In the genomic region with DNA sequence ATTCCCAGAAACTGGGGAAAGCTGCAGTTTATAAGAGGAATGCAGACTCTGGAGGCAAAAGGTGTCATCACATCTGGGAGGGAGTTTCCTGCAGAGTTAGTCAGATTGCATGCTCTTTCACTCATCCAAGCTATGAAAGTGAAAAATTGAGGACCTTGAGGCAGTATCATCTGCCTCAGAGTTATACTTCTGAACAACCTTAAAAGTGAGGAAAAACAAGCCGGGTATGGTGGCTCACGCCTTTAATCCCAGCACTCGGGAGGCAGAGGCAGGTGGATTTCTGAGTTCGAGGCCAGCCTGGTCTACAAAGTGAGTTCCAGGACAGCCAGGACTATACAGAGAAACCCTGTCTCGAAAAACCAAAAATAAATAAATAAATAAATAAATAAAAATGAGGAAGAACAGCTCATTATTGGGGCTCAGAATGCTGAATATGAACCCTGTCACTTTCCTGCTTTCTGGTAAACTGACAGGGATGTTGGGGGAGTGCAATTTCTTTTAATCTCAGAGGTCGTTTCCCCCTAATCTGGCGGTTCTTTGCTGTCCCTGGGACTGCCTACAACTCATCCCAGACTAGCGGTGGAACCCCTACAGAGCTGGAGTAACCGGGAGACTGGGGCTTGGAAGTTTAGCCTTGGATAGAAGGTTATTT, we compare ENCODE assay signal across 8 mouse cellular contexts. TPM values are rescaled to one million over a fixed set of nuclear protein-coding genes. Genes with fewer than 3 reads are reported as not detected.
DNase-seq lines count a peak whose midpoint lies in the region; ATAC-seq and TF ChIP-seq lines count a peak whose summit lies in the region.

No protein-coding gene starts in this region.

- peak overlapping the region; percentile 89 for H3K9ac ChIP-seq in heart, embryonic 13.5 days
- peak overlapping the region; percentile 84 for H3K9ac ChIP-seq in ES-Bruce4 (ENCODE audit: low read depth, poor library complexity, severe bottlenecking)
- H3K9ac ChIP-seq in forebrain, embryonic 16.5 days (replicated peaks; ENCODE audit: low read depth, low read length) = peak overlapping the region; percentile 89

- H3K36me3 ChIP-seq in heart, embryonic 13.5 days = peaks cover 30% of the 10 kb centered on the region
- H3K36me3 ChIP-seq in ES-Bruce4 (ENCODE audit: control insufficient read depth, insufficient read depth, low read length, poor library complexity, severe bottlenecking) = no peaks in the 10 kb centered on the region
- peaks cover 16% of the 10 kb centered on the region for H3K36me3 ChIP-seq in forebrain, embryonic 16.5 days (ENCODE audit: control insufficient read depth, insufficient read depth)

- H3K4me2 ChIP-seq in heart, embryonic 13.5 days = peak overlapping the region; percentile 90
- peak overlapping the region; percentile 96 for H3K4me2 ChIP-seq in forebrain, embryonic 16.5 days (ENCODE audit: low read length)

- no peak for ATAC-seq in heart, embryonic 13.5 days (ENCODE audit: extremely low read depth, insufficient number of reproducible peaks, low FRiP score, low TSS enrichment)
- ATAC-seq in forebrain, embryonic 16.5 days = peak; percentile 8; the same call in 1 of the 2 replicates

- H3K27ac ChIP-seq in heart, embryonic 13.5 days (replicated peaks) = peak overlapping the region; percentile 92
- no peak overlapping the region for H3K27ac ChIP-seq in ES-Bruce4 (ENCODE audit: insufficient read depth, low read length)
- H3K27ac ChIP-seq in forebrain, embryonic 16.5 days (ENCODE audit: low read length) = peak overlapping the region; percentile 74

- WGBS in heart, embryonic 13.5 days = 37% methylated on average over 9 of the region's 9 CpGs
- 43% methylated on average over 9 of the region's 9 CpGs for WGBS in forebrain, embryonic 16.5 days

- H3K9me3 ChIP-seq in heart, embryonic 13.5 days = 0 out of 2 replicates have a peak, but pooled peaks cover 3% of the 10 kb centered on the region
- H3K9me3 ChIP-seq in ES-Bruce4 (replicated peaks; ENCODE audit: control insufficient read depth, insufficient read depth, low read length, poor library complexity, severe bottlenecking) = no peaks in the 10 kb centered on the region
- no peaks in the 10 kb centered on the region for H3K9me3 ChIP-seq in forebrain, embryonic 16.5 days (ENCODE audit: control insufficient read depth, low read length)

- TF ChIP-seq CTCF in ES-Bruce4 (IDR thresholded peaks at IDR 0.05; ENCODE audit: low read depth, low read length) = no peak

- intact Hi-C loops in heart, postnatal 25 days (cut with DNase I) = loop anchor here (5.0 kb wide), 1 partner anchor 37 kb away; a partner anchor contains a TSS
- intact Hi-C loops in left cerebral cortex, postnatal 4 days (cut with DNase I) = no loop called here

- no peak for DNase-seq in heart, postnatal 25 days (ENCODE audit: low spot score)
- peak; percentile 1 for DNase-seq in lung, postnatal 36 days
- no peak for DNase-seq in adrenal gland, adult 2 months
- no peak for DNase-seq in left cerebral cortex, postnatal 4 days
- DNase-seq in spleen, adult 18-20 months = no peak

- no peak for TF ChIP-seq EP300 in ES-Bruce4 (IDR thresholded peaks at IDR 0.05; ENCODE audit: insufficient read depth, low read depth, low read length)

- H3K4me1 ChIP-seq in heart, embryonic 13.5 days = peaks cover 10% of the 10 kb centered on the region
- H3K4me1 ChIP-seq in ES-Bruce4 (ENCODE audit: control insufficient read depth, insufficient read depth, low read length) = no peaks in the 10 kb centered on the region
- H3K4me1 ChIP-seq in forebrain, embryonic 16.5 days (replicated peaks; ENCODE audit: control insufficient read depth, insufficient read depth, low read length) = peaks cover 5% of the 10 kb centered on the region

- peaks cover 11% of the 10 kb centered on the region; the same call in 1 of the 2 replicates for H3K27me3 ChIP-seq in heart, embryonic 13.5 days (replicated peaks)
- no peaks in the 10 kb centered on the region for H3K27me3 ChIP-seq in ES-Bruce4 (ENCODE audit: control insufficient read depth, insufficient read depth, low read length, poor library complexity, severe bottlenecking)
- no peaks in the 10 kb centered on the region for H3K27me3 ChIP-seq in forebrain, embryonic 16.5 days (replicated peaks; ENCODE audit: control insufficient read depth, insufficient read depth, low read length)

- no peak for TF ChIP-seq POLR2A in ES-Bruce4 (IDR thresholded peaks at IDR 0.05; ENCODE audit: insufficient read depth, low read length)

- H3K4me3 ChIP-seq in heart, embryonic 13.5 days = peak overlapping the region; percentile 94
- H3K4me3 ChIP-seq in ES-Bruce4 (ENCODE audit: low read depth, low read length) = peak overlapping the region; percentile 77
- peak overlapping the region; percentile 96 for H3K4me3 ChIP-seq in forebrain, embryonic 16.5 days (replicated peaks; ENCODE audit: low read length)

RNA-seq across cellular contexts. Expression of a gene that starts 0.4 kb away (rescaled TPM):
- 46.0 and 47.4 TPM in 2 replicates for polyA plus RNA-seq in heart, embryonic 13.5 days (2015; fragmentation: Nextera tagmentation; extraction: Ambion mirVana)
- total RNA-seq in heart, postnatal 25 days (2021) = 10 to 100 TPM; 12.5 to 14.3 TPM
- 23.4 and 23.9 TPM in 2 replicates for polyA plus RNA-seq in ES-Bruce4 (2011; ENCODE audit: insufficient read depth, insufficient read length, low read depth, missing spikeins)
- polyA plus RNA-seq in forebrain, embryonic 16.5 days (2015; fragmentation: Nextera tagmentation; extraction: Ambion mirVana) = 88.5 and 94.4 TPM in 2 replicates
- 10 to 100 TPM; 32.3 to 38.9 TPM for total RNA-seq in adrenal gland, adult 2 months (2021)
- 12.0 and 12.7 TPM in 2 replicates for polyA plus RNA-seq in adrenal gland, adult 2 months (2012; rRNA removed)
- 10 to 100 TPM; 40.1 to 41.0 TPM for total RNA-seq in left cerebral cortex, postnatal 4 days (2021)

RNA-seq across cellular contexts. Expression of a gene that starts 16.2 kb away (rescaled TPM):
- polyA plus RNA-seq in heart, embryonic 13.5 days (2015; fragmentation: Nextera tagmentation; extraction: Ambion mirVana) = not detected in 2 replicates
- total RNA-seq in heart, postnatal 25 days (2021) = under 1 TPM; 0.36 to 0.78 TPM
- polyA plus RNA-seq in ES-Bruce4 (2011; ENCODE audit: insufficient read depth, insufficient read length, low read depth, missing spikeins) = not detected in 2 replicates
- not detected in 2 replicates for polyA plus RNA-seq in forebrain, embryonic 16.5 days (2015; fragmentation: Nextera tagmentation; extraction: Ambion mirVana)
- total RNA-seq in adrenal gland, adult 2 months (2021) = 10 to 100 TPM; 40.9 to 52.0 TPM
- 12.9 and 24.0 TPM in 2 replicates for polyA plus RNA-seq in adrenal gland, adult 2 months (2012; rRNA removed)
- not detected for total RNA-seq in left cerebral cortex, postnatal 4 days (2021)

RNA-seq across cellular contexts. Expression of a gene that starts 39.3 kb away (rescaled TPM):
- 50.6 and 52.3 TPM in 2 replicates for polyA plus RNA-seq in heart, embryonic 13.5 days (2015; fragmentation: Nextera tagmentation; extraction: Ambion mirVana)
- 10 to 100 TPM; 14.4 to 15.8 TPM for total RNA-seq in heart, postnatal 25 days (2021)
- polyA plus RNA-seq in ES-Bruce4 (2011; ENCODE audit: insufficient read depth, insufficient read length, low read depth, missing spikeins) = 206 and 208 TPM in 2 replicates
- polyA plus RNA-seq in forebrain, embryonic 16.5 days (2015; fragmentation: Nextera tagmentation; extraction: Ambion mirVana) = 46.3 and 47.7 TPM in 2 replicates
- 10 to 100 TPM; 16.1 to 23.6 TPM for total RNA-seq in adrenal gland, adult 2 months (2021)
- 1.6 and 2.5 TPM in 2 replicates for polyA plus RNA-seq in adrenal gland, adult 2 months (2012; rRNA removed)
- total RNA-seq in left cerebral cortex, postnatal 4 days (2021) = 10 to 100 TPM; 18.0 to 23.2 TPM

RNA-seq across cellular contexts. Expression of a gene that starts 39.3 kb away (rescaled TPM):
- 7.2 TPM in 2 replicates for polyA plus RNA-seq in heart, embryonic 13.5 days (2015; fragmentation: Nextera tagmentation; extraction: Ambion mirVana)
- 1 to 10 TPM; 3.7 to 4.0 TPM for total RNA-seq in heart, postnatal 25 days (2021)
- polyA plus RNA-seq in ES-Bruce4 (2011; ENCODE audit: insufficient read depth, insufficient read length, low read depth, missing spikeins) = 5.6 and 7.1 TPM in 2 replicates
- polyA plus RNA-seq in forebrain, embryonic 16.5 days (2015; fragmentation: Nextera tagmentation; extraction: Ambion mirVana) = 23.5 and 26.9 TPM in 2 replicates
- 1 to 10 TPM; 7.1 to 8.8 TPM for total RNA-seq in adrenal gland, adult 2 months (2021)
- polyA plus RNA-seq in adrenal gland, adult 2 months (2012; rRNA removed) = 11.1 and 11.4 TPM in 2 replicates
- total RNA-seq in left cerebral cortex, postnatal 4 days (2021) = 10 to 100 TPM; 25.1 to 27.2 TPM

RNA-seq across cellular contexts. Expression of a gene that starts 59.6 kb away (rescaled TPM):
- not detected in 2 replicates for polyA plus RNA-seq in heart, embryonic 13.5 days (2015; fragmentation: Nextera tagmentation; extraction: Ambion mirVana)
- not detected for total RNA-seq in heart, postnatal 25 days (2021)
- not detected in 2 replicates for polyA plus RNA-seq in ES-Bruce4 (2011; ENCODE audit: insufficient read depth, insufficient read length, low read depth, missing spikeins)
- polyA plus RNA-seq in forebrain, embryonic 16.5 days (2015; fragmentation: Nextera tagmentation; extraction: Ambion mirVana) = 0.27 and 0.34 TPM in 2 replicates
- total RNA-seq in adrenal gland, adult 2 months (2021) = not detected
- polyA plus RNA-seq in adrenal gland, adult 2 months (2012; rRNA removed) = not detected in 2 replicates
- 1 to 10 TPM; 1.3 to 1.4 TPM for total RNA-seq in left cerebral cortex, postnatal 4 days (2021)

Comparison
In these comparisons a context has a peak if more than half of its experiments do, and no peak if none do; other contexts are left out.
1. RNA of a gene that starts 16.2 kb away (polyA plus RNA-seq): 12.9 to 24.0 TPM in adrenal gland, adult 2 months; not detected in forebrain, embryonic 16.5 days, not detected in heart, embryonic 13.5 days and not detected in ES-Bruce4; every median in the first group is over 10 times any median in the second.
2. RNA of a gene that starts 39.3 kb away (polyA plus RNA-seq): 206 to 208 TPM in ES-Bruce4, 50.6 to 52.3 TPM in heart, embryonic 13.5 days and 46.3 to 47.7 TPM in forebrain, embryonic 16.5 days; 1.6 to 2.5 TPM in adrenal gland, adult 2 months; every median in the first group is over 10 times any median in the second.
3. Peak in every context shown above with its lines, with median percentiles within 50 percentile points of each other: H3K4me3 ChIP-seq and H3K9ac ChIP-seq.